Mouse (Mus musculus) mouse trophoblast stem cell (cell line): ENCODE measurements around the gene Tmcc1.
"Not testable (repeated sequence)": the region's sequence is repeated elsewhere in the genome, so short reads cannot be mapped to it uniquely, and the experiment has no call there.

Experiments
- in situ Hi-C, 2 experiments: fragments of 300-500 bp; cut with MseI, MboI; formaldehyde crosslinking; loops; 2 replicates in 1 of 2; 3 replicates in 1 of 2; pipeline ENCODE4 v1.15.1; 2025

The Tmcc1 gene

GRCm38 (mm10) chr6:116193394-116194393 is at the start of gene Tmcc1:
Gene Tmcc1, minus strand, starts transcription at chr6:116193486.
- in situ Hi-C loops: no loop called here

GRCm38 (mm10) chr6:116240371-116240770 is 47.1 kb upstream of the Tmcc1 start:
- in situ Hi-C loops: no loop called here

GRCm38 (mm10) chr6:116238083-116238482 is 44.8 kb upstream of the Tmcc1 start:
- in situ Hi-C loops: no loop called here

GRCm38 (mm10) chr6:116235336-116235735 is 42.0 kb upstream of the Tmcc1 start:
- in situ Hi-C loops: no loop called here

GRCm38 (mm10) chr6:116234821-116235220 is 41.5 kb upstream of the Tmcc1 start:
- in situ Hi-C loops: not testable (repeated sequence)

- in situ Hi-C loops: no loop called here
These were observed 35.7 kb upstream of the Tmcc1 start for GRCm38 (mm10) chr6:116228785-116229525.

GRCm38 (mm10) chr6:116227767-116228166 is 34.5 kb upstream of the Tmcc1 start:
- in situ Hi-C loops: no loop called here

GRCm38 (mm10) chr6:116207729-116208534 is 14.6 kb upstream of the Tmcc1 start, which contains the start of gene Washc2:
Gene Washc2, plus strand, starts transcription at chr6:116208038.
- in situ Hi-C loops: no loop called here

GRCm38 (mm10) chr6:116199682-116200081 is 6.4 kb upstream of the Tmcc1 start:
- in situ Hi-C loops: no loop called here

GRCm38 (mm10) chr6:116198173-116198572 is 4.9 kb upstream of the Tmcc1 start:
- in situ Hi-C loops: no loop called here

GRCm38 (mm10) chr6:116195811-116196210 is 2.5 kb upstream of the Tmcc1 start:
- in situ Hi-C loops: no loop called here

- in situ Hi-C loops: no loop called here
These were observed 426 bp downstream of the Tmcc1 start for GRCm38 (mm10) chr6:116192809-116193311.

- in situ Hi-C loops: no loop called here
These were observed 3.9 kb downstream of the Tmcc1 start for GRCm38 (mm10) chr6:116189417-116189816.

GRCm38 (mm10) chr6:116186485-116186884 is 6.8 kb downstream of the Tmcc1 start:
- in situ Hi-C loops: no loop called here

GRCm38 (mm10) chr6:116183509-116183908 is 9.8 kb downstream of the Tmcc1 start:
- in situ Hi-C loops: no loop called here

GRCm38 (mm10) chr6:116180731-116181130 is 12.6 kb downstream of the Tmcc1 start:
- in situ Hi-C loops: no loop called here

- in situ Hi-C loops: no loop called here
These were observed 14.9 kb downstream of the Tmcc1 start for GRCm38 (mm10) chr6:116178376-116178775.

- in situ Hi-C loops: not testable (repeated sequence)
These were observed 19.7 kb downstream of the Tmcc1 start for GRCm38 (mm10) chr6:116173511-116174099.

GRCm38 (mm10) chr6:116166383-116166782 is 26.9 kb downstream of the Tmcc1 start:
- in situ Hi-C loops: no loop called here

GRCm38 (mm10) chr6:116154854-116155624 is 38.2 kb downstream of the Tmcc1 start:
- in situ Hi-C loops: no loop called here
